Mouse (Mus musculus) hindbrain, embryonic 15.5 days (tissue): ENCODE measurements around the gene Gm20825. TPM values are rescaled to one million over a fixed set of nuclear protein-coding genes. Genes with fewer than 3 reads are reported as not detected.
"Not testable (repeated sequence)": the region's sequence is repeated elsewhere in the genome, so short reads cannot be mapped to it uniquely, and the experiment has no call there.

Experiments
- ATAC-seq: fragments of 200-750 bp; cut with Nextera tagmentation; 2 replicates; pipeline ENCODE4 v1.8.0; 2017; ENCODE audit warnings: low read depth, moderate number of reproducible peaks, moderate TSS enrichment; ENCODE audit not compliant: low FRiP score
- H3K27ac ChIP-seq: fragments of 300-500 bp; sonication (generic); replicated peaks from 2 replicates; pipeline ENCODE4 v1.5.1; 2015; ENCODE audit warnings: mild to moderate bottlenecking, inconsistent platforms
- H3K27me3 ChIP-seq: fragments of 300-500 bp; sonication (generic); 2 replicates; pipeline ENCODE4 v1.6.1; 2015; ENCODE audit warnings: control low read depth, inconsistent platforms
- H3K36me3 ChIP-seq: fragments of 300-500 bp; sonication (generic); 2 replicates; pipeline ENCODE4 v1.6.1; 2015; ENCODE audit warnings: control low read depth, inconsistent platforms
- H3K4me1 ChIP-seq: fragments of 300-500 bp; sonication (generic); replicated peaks from 2 replicates; pipeline ENCODE4 v1.6.1; 2015; ENCODE audit warnings: control low read depth, inconsistent platforms
- H3K4me2 ChIP-seq: fragments of 300-500 bp; sonication (generic); 2 replicates; pipeline ENCODE4 v1.6.1; 2015; ENCODE audit warnings: moderate library complexity, mild to moderate bottlenecking, inconsistent platforms
- H3K4me3 ChIP-seq: fragments of 300-500 bp; sonication (generic); 2 replicates; pipeline ENCODE4 v1.5.1; 2015; ENCODE audit warnings: mild to moderate bottlenecking, inconsistent platforms
- H3K9ac ChIP-seq: fragments of 300-500 bp; sonication (generic); 2 replicates; pipeline ENCODE4 v1.6.1; 2015; ENCODE audit warnings: inconsistent platforms
- H3K9me3 ChIP-seq: fragments of 300-500 bp; sonication (generic); 2 replicates; pipeline ENCODE4 v1.6.1; 2016; ENCODE audit warnings: control low read depth, inconsistent platforms
- WGBS: fragments of 180-500 bp; shearing (Covaris S2); methylation state at CpG from one replicate; pipeline ENCODE4 v1.1.7; 2015; 5-methylcytosine and 5-hydroxymethylcytosine counted together
- polyA plus RNA-seq: library from polyadenylated mRNA; unstranded; fragments of >200 nt; fragmentation: Nextera tagmentation; extraction: Ambion mirVana; gene quantifications from 2 replicates; pipeline ENCODE4 v1.2.1, GENCODE M21; 2015

The Gm20825 gene
- not detected in 2 replicates for polyA plus RNA-seq

DNA sequence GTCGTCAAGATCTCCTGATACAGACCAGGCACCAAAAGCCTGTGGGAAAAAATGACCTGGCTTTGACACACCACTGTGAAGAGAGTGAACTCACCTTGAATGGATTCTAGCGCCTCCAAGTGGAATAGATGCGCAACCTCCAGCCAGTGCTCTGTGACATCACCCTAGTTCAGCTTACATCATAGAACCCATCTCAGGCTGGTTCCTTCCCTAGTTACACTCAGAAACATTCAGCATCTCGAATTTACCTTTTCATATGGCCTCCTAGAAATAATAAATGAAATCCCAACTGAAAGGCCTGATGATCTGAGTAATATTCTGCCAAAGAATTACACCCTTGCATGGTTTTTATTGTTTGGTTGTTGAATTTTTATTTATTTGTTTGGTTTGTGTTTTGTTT lies at the start of gene Gm20825:
TSS of gene Gm20825 (minus strand) at position 101 of the 400 bp plus-strand sequence.
- not testable (repeated sequence) for H3K4me3 ChIP-seq, H3K36me3 ChIP-seq, H3K27ac ChIP-seq, H3K27me3 ChIP-seq, H3K9ac ChIP-seq, H3K9me3 ChIP-seq, H3K4me1 ChIP-seq, H3K4me2 ChIP-seq, ATAC-seq
- WGBS = 78% methylated on average over 4 of the region's 4 CpGs

Other genes starting within 250 kb of the Gm20825 start
- not detected in 2 replicates for gene Gm29049, start 74.3 kb downstream of the Gm20825 start, polyA plus RNA-seq
- gene Gm20824, start 186.4 kb upstream of the Gm20825 start, polyA plus RNA-seq = not detected in 2 replicates